Mouse (Mus musculus): ENCODE results near the gene 4930523C07Rik.
A peak's percentile ranks its signal among the peaks of the same experiment; 100 is the strongest.

Gene 4930523C07Rik

DNA sequence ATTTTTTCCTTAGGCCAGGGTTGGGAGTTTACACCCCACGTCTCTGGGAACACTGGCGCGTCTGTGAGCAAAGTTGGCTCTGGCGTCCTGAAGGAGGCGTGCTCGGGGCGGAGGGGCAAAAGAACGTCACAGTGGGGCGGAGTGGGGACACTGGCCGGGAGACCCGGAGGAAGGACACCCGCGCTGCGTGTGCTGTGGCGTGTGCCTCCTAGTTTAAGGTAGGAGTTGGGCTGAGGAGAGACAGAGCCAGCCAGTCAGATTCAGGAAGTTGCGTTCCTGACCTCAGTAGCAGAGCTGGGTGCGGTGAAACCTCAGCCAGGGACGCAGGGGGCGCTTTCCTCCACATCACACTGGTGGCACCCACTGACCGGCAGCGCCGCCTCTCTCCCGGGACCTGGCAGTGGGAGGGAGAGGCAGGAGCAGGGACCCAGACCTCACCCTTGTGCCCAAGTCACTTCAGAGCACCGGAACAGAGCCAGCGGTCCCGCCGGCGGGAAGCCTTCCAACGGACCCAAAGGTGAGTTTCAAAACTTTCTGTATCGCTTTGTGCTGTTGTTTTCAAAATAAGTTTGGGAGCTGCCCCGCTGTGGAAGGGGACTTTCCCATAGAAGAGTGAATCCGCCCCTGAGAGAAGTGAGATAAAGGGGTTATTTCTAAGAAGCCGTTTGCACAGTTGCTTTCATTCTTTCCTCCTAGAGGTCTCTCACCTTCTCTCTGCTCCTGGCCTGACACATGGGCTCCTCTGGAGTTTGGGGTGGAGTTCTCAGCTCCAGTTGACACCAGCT lies at the start of gene 4930523C07Rik:
Gene 4930523C07Rik, plus strand, starts transcription at position 146 of the 785 bp plus-strand sequence.
- DNase-seq (ENCODE audit: low spot score) = peak; percentile 55

DNA sequence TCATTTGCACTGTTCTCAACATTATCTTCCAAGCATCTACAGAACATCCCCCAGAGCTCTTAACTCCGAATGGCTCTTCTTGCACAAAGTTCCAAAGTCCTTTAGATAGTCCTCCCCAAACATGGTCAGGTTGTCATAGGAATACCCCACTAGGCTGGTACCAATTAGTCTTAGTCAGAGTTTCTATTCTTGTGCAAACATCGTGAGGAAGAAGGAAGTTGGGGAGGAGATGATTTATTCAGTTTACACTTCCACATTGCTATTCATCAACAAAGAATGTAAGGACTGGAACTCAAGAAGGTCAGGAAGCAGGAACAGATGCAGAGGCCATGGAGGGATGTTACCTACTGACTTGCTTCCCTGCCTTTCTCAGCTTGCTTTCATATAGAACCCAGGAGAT lies 46.9 kb upstream of the 4930523C07Rik start:
- DNase-seq (ENCODE audit: low spot score) = no peak

DNA sequence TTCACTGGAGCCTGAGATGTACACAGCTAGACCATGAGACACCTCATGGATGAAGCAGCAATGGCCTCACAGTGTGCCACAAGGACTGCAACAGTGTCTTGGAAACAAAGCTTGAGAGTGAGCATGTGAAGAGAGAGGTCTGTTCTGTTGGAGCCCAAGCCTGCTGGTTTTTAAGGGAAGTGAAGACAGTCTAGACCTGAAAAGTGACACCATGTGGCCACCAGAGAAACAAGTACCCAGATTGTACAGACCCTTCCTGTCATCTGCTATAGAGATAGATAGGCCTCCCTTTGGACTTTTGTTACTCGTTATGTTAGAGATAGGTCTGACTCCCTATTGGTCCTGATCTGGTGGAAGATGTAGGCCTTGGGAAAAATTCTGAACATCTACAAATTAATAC lies 45.8 kb upstream of the 4930523C07Rik start:
- DNase-seq (ENCODE audit: low spot score) = no peak

DNA sequence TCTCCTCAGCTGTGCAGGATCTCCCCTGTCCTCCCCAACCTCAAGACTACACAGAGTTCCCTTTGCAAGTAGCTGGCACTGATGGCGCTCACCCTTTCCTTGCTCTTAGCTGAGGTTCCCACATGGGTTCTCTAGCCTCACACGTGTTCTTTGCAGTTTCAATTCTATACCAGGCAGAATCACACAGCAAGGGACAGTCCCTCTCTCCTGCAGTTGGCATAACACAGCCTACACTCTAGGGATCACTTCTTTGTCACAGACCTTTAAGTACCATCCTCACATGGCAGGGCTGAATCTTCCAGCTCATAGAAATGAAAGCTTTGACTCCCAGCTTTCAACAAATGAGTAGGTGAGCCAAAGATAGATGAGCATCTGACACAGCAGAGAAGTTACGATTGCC lies 45.0 kb upstream of the 4930523C07Rik start:
- no peak for DNase-seq (ENCODE audit: low spot score)

DNA sequence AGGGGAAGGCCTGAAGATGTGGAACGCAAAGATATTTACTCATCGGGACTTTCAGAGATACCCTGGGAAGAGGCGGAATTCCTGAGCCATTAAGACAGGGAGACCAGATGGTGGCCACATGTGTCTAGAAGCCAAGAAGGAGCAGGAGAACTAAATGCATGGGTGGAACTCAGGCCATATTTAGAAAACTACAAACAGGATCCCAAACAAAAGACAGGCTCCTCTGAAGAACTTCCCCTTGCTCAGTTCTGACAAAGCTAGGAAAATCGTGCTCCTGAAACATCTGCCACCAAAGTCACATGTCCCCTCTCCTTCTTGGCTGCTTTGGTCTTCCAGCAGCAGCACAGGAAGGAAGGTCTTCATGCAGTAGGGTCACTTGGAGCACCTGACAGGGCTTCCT lies 38.9 kb upstream of the 4930523C07Rik start:
- no peak for DNase-seq (ENCODE audit: low spot score)

DNA sequence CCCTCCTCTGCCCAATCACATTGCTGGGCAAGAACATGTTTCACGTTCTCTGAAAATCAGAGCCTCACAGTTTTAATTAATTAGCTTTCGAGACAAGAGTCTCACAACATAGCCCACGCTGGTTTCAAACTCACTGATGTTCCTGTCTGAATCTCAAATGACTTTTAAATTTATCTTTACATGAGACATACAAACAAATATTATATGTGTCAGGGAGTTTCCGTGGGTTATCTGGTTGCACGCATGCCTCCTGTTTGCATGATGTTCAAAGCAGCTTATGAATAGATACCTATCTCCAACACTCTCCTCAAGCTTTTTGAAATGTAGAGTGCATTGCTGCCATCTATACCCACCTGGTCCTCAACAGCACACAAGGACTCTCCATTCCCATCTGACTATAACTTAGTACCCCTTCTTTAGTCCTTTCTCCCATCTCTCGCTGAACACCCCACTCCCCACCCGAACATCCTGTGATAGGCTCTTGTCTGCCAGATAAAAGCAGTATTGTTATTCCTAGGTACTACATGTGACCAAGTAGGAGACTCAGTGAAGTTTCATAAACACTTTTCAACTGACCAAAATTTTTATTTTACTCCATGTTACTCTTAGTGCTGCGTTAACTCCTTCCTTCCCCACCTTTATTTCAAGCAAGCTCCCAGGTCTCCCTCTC lies 37.1 kb upstream of the 4930523C07Rik start:
- no peak for DNase-seq (ENCODE audit: low spot score)

DNA sequence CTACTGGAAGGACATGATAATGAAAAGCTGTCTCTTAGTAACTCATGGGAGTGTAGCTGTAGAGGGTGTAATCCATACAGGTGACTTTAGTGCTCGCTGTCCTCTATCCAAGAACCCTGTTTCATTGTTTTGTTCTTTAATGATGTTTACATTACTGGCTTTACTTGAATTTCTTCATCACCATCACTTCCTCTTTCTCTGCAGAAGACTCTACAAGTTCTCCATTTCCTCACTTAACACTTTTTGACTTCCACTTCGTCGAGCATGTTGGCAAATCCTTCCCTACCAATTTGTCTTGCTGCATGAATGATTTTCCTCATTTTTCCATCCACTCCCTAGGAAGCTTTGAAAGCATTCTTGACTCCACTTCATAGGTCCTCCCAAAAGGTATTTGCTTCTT lies 31.1 kb upstream of the 4930523C07Rik start:
- DNase-seq (ENCODE audit: low spot score) = no peak

DNA sequence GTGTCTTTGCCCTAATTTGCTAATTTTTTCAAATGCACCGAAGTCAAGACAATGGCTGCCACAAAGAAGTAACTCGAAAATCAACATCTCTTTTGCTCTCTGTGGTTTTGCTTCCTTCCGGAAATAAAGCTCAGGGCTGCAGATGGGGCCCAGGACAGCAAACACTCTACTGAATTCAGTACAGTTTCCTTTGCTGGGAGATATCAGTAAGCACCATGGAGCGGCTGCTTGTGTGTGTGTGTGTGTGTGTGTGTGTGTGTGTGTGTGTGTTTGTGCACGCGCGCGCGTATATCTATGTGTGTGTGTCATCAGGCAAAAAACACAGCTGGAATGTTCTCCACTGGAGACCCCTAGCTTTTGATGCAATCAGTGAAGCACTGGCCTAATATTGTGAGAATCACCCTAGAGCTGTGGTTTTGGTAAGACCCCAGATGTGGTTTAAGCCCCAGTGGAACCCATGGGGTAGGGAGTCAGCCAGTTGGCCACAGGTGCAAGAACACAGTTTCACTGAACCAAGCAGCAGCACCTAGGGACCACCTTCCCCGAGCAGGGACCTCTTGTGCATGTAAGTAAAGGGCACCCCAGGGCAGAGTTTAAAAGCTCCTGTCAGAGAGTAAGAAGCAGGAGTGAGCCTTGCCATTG lies 19.7 kb upstream of the 4930523C07Rik start:
- no peak for DNase-seq (ENCODE audit: low spot score)

DNA sequence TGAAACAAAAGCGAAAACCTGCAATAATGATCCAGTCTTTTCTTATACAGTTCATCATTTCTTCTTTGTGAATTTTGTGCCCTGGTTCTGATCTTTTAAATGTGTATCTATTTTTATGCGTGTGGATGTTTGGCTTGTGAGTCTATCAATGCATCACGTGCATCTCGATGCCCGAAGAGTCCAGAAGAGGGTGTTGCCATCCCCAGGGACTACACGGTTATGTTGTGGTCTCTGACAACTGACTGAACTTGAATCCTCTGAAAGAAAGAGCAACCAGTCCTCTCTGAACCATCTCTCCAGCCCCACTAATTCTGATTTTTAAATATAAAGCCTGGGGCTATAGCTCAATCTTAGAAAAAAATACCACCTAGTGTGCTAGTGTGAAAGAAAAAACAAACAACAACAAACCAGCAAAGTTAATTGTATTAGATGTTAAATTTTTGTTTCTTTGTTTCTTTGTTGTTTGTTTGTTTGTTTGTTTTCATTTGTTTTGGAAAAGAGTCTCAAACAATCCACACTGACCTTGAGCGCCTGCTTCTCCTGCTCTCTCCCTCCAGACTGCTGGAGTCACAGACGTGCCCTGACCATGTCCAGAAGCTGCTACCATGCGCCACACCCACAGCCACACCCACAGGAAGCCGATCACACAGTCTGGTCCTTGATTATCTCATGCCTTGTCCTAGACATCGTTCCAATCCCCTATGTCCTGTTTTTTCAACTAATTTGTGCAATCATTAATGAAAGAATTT lies 18.9 kb upstream of the 4930523C07Rik start:
- DNase-seq (ENCODE audit: low spot score) = no peak

DNA sequence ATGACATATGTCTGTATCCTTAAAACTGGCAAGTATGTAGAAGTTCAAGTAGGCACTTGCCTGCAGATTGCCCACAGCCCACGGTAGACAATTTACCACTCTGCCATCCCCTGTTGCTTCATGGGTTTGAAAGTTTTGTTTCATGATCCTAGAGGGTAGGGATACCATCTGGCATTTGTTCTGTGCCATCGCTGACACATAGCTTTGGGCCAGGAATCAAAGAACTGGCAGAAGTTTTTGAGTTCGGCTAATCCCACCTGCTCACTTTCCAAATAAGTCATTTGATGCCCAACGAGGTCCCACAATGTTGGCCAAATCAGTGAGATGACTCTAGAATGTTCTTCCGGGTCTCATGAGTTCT lies 18.3 kb upstream of the 4930523C07Rik start:
- DNase-seq (ENCODE audit: low spot score) = no peak

DNA sequence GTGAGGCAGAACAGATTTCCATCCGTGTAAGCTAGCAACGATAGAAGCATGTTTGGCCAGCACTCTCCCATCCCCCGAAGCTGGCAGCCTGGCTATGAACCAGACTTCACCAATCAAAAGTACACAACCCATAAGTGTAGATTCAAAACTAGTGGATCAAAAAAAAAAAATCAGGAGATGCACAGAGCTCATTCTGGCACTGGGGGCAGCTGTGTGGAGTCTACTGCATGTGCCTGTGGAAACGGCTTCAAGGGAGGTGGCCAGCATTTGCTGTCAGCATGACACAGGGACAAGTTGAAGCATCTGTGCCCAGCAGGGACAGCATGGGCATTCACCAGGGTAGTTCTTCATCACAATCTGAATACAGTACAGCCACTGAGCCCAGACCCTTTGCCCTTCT lies 16.2 kb upstream of the 4930523C07Rik start:
- DNase-seq (ENCODE audit: low spot score) = no peak

DNA sequence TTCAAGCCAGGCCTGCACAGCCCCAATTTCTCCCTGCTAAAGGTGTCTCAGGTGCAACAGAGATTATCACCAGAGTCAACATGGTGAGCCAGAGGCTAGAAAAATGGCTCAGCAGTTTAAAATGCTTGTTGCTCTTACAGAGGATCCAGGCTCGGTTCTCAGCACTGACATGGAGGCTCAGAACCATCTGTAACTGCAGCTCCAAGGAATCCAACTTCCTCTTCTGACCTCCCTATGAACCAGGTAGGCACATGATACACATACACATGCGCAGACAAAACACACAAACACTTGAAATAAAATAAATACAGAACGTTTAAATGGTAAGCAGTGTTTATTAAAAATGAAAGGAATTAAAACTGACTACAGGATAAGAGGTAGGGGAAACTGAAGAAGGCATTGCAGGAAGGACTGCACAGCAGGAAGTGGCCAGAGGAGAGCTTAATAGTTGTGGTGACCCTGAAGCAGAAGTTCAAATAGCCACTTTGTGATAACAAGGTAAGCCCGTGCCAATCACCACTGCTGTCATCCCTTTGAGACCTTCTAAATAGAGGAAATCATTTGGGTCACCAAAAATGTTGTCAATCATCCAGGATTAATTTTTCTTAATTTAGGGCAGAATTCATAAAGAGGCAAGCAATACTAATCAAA lies 10.1 kb upstream of the 4930523C07Rik start:
- DNase-seq (ENCODE audit: low spot score) = no peak

DNA sequence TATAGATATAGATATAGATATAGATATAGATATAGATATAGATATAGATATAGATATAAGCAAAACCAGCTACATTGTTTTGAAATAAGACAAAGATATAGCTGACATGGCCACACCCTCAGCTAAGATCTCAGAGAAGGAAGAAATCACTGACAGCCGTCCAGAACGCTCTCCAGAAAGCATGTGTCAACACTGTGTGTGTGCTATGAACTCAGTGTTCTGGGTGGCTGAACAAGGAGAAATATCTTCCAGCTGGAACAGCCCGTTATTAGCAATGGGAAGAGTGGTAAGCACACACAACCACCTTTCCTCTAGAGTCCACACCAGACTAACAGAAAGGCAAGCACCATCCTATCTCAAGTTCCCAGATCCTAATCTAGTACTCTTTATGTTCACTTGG lies 8.6 kb upstream of the 4930523C07Rik start:
- DNase-seq (ENCODE audit: low spot score) = no peak

DNA sequence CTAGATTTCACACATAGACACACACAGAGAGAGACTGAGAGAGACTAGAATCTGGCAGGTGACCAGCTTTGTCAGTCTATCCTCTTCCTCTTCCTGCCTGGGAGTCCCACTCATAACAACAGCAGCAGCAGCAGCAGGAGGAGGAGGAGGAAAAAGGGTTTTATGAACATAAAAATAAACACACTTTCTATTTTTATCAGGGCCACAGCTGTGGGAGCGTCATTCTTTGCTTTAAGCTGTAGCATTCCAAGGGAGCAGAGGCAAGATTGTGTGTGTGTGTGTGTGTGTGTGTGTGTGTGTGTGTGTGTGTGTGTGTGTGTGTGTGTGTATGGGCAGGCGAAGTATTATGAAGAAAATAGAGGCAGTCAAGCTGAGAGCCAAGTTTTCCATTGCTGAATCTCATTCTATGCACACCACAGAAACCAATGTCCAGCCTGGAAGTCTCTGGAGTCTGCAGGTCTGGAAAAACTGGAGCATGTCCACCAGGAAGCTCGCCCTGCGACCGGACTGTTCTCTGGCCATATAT lies 7.1 kb upstream of the 4930523C07Rik start:
- DNase-seq (ENCODE audit: low spot score) = no peak

DNA sequence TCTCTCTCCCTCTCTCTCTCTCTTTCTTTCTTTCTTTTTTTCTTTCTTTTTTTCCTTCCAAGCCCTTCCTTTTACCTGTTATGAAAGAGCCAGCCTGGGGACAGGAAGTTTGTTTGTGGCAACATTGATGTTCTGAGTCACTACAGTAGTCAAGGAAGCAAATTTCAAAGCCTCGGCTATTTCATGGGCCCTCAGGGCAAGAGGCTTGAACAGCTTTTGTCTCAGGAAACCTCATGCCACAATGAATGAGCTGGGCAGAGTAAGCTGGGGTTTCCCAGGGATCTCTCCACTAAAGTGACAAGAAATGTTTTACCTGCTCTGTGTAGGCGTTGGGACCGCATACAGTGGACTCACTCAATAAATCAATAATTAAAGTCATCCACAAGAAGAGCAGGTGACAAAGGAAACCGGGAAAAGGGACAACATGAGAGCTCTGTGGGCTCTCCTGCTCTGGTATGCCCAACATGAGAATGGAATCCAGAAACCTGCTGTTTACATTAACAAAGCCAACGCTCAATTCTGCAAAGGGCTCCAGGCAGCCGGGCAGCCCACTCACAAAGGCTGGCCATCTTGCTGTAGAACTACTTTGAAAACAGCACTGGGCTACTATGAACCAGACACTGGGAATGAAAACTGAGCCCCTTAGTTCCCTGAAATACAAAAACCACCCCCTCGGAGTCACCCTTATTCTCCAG lies 4.1 kb upstream of the 4930523C07Rik start:
- DNase-seq (ENCODE audit: low spot score) = no peak

DNA sequence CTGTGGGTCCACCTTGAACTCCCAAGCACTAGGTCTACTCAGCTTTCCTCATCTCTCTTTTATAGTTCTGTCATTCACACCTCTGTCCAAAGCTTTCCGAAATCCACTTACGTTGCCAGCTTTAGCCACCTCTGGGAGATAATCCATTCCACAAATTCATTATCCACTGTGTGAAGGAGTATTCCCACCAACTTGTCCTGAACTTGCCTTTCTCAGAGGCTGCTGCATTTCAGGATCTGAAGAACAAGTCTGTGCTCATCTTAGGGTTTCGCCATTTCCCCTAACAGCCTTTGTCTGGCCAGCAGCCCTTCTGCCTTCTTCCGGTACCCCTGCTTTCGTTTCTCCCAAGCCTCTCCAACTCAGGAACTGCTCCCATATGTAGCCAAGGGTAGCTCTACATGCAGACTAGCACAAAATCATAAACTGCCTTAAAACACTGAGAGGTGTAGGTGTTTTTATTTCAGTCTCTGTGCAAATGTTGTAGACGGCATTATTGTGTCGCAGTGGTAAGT lies 2.9 kb upstream of the 4930523C07Rik start:
- no peak for DNase-seq (ENCODE audit: low spot score)

DNA sequence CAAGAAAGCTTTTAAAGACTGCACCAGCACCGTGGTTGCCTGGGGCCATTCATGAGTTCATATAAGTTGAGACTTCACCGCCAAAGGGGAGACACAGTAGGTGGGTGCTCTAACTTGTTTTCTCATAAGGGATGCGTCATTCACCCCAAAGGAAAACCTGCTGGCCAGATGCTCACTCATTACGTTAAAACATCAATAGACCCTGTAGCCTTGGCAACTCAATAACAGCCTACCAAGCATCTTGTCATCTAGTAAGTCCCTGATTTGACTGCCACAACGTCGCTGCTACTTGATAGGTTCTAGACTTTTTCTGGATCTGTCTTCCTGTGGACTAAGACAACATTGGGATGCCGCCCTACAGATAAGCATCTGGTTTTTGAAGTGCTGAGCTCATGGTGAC lies 1.8 kb upstream of the 4930523C07Rik start:
- no peak for DNase-seq (ENCODE audit: low spot score)

DNA sequence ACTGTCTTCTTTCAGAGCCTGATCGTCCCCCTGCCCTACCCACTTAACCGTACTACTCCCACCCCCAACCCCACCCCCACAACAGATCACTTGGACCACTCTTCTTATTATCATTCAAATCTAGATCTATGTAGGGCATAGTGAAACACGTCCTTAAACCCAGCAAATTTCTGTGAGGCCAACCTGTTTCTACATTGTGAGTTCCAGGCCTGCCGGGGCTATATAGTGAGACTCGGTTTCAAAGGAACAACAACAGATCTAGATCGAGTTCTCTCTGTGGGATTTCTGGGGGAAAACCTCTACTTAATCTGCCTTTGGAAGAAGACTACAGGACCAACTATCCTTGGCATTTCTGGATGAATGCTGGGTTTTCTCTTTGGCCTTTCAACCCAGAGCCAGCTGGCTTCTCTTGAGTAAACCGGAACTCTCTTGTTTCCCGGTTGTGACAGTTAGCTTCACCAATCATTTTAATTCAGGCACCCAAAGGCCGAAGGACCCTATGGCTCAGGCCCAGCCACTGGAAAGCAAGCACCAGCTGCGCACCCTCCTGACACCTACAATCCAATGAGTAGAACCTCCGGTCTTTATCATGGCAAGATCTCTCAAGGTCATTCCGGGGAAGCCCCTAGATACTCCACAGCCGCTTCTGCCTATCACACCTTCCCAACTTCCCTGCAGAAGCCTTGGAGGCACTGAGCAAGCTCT lies 759 bp upstream of the 4930523C07Rik start:
- no peak for DNase-seq (ENCODE audit: low spot score)

DNA sequence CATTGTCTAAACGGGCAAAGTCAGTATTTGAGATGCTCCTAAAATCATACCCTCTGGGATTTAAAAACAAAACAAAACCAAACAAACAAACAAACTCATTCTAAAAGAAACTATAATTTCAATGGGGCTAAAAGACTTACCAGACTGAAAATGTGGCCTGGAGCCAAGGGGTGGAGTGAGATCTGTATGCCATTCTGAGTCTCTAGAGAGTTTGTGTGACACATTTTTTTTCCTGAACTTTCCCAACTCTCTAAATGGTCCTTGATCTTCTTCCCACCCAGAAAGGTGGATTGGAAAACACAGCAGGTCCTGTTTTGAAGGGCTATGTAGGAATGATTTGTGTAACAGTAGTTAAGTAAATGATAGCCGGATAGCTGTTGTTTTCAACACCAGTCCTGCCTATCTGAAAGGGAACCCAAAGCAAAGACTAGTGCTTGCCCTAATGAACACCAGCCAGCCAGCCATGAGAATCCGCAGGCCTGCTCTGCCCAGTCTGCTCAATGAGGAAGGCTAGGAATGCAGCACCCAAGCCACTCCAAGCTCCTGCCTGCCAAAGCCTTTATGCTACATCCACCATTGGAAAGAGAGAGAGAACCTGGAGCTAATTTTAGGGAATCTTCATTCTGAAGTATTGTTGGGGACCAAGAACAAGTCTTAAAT lies 1.0 kb downstream of the 4930523C07Rik start:
- no peak for DNase-seq (ENCODE audit: low spot score)

DNA sequence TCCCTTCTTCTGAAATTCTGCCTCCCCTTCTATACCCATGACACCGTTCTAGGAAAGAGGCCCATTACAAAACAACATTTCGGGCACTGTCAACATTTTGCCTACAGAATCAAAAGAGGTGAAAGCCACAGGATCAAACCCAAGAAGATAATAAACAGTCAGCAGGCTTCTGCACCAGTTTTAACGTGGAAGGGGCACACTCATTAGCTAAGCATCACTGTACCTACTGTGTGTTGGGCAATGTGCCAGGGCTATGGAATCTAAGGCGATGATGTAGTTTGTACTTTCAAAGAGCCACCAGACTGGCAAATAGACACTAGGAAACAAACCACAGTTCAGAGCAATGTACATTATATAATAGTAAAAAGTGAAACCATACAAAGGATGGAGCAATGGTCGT lies 1.8 kb downstream of the 4930523C07Rik start:
- no peak for DNase-seq (ENCODE audit: low spot score)
